Mouse (Mus musculus): ENCODE measurements around the gene Clpx. TPM values are rescaled to one million over a fixed set of nuclear protein-coding genes. Genes with fewer than 3 reads are reported as not detected.

Clpx gene
- polyA plus RNA-seq, 1 experiment from 2014 or later = 52.9 TPM

GRCm38 (mm10) chr9:65304300-65304699, 10.2 kb downstream of the Clpx start:
- H3K4me2 ChIP-seq (ENCODE audit: low read length) = no peak overlapping the region
- no peak overlapping the region for H3K27ac ChIP-seq (replicated peaks in 1 of 2; ENCODE audit: control insufficient read depth in 1 of 2, insufficient read depth in 1 of 2, low read depth in 2 of 2, low read length in 2 of 2)
- no peak for ATAC-seq (ENCODE audit: insufficient number of reproducible peaks, insufficient read depth, low FRiP score, low read depth)
- no peaks in the 10 kb centered on the region for H3K27me3 ChIP-seq (ENCODE audit: control insufficient read depth, insufficient read depth, low read length)
- no peak overlapping the region for H3K9ac ChIP-seq (ENCODE audit: low read length)
- WGBS = 70% methylated on average over 4 of the region's 4 CpGs
- no peak overlapping the region for H3K4me3 ChIP-seq (ENCODE audit: control insufficient read depth in 1 of 2, insufficient read depth in 1 of 2, low read depth in 1 of 2, low read length in 2 of 2)
- no peaks in the 10 kb centered on the region for H3K4me1 ChIP-seq (ENCODE audit: control insufficient read depth in 2 of 2, insufficient read depth in 2 of 2, low read length in 2 of 2)
- H3K9me3 ChIP-seq (ENCODE audit: control insufficient read depth, low read length) = no peaks in the 10 kb centered on the region
- peaks cover 96% of the 10 kb centered on the region for H3K36me3 ChIP-seq (ENCODE audit: control insufficient read depth, insufficient read depth, low read length)

GRCm38 (mm10) chr9:65306672-65307071, 12.6 kb downstream of the Clpx start:
- Histone ChIP-seq H3K4me1 (ENCODE audit: control insufficient read depth in 2 of 2, insufficient read depth in 2 of 2, low read length in 2 of 2) (no peaks in the 10 kb centered on the region), H3K9me3 (ENCODE audit: control insufficient read depth, low read length) (no peaks in the 10 kb centered on the region), H3K9ac (ENCODE audit: low read length) (no peak overlapping the region), H3K27me3 (ENCODE audit: control insufficient read depth, insufficient read depth, low read length) (no peaks in the 10 kb centered on the region), H3K4me3 (ENCODE audit: control insufficient read depth in 1 of 2, insufficient read depth in 1 of 2, low read depth in 1 of 2, low read length in 2 of 2) (no peak overlapping the region), H3K27ac (replicated peaks in 1 of 2; ENCODE audit: control insufficient read depth in 1 of 2, insufficient read depth in 1 of 2, low read depth in 2 of 2, low read length in 2 of 2) (no peak overlapping the region), H3K4me2 (ENCODE audit: low read length) (no peak overlapping the region), H3K36me3 (ENCODE audit: control insufficient read depth, insufficient read depth, low read length) (peaks cover 88% of the 10 kb centered on the region)
- WGBS = 95% methylated on average over 2 of the region's 2 CpGs
- no peak for ATAC-seq (ENCODE audit: insufficient number of reproducible peaks, insufficient read depth, low FRiP score, low read depth)

DNA sequence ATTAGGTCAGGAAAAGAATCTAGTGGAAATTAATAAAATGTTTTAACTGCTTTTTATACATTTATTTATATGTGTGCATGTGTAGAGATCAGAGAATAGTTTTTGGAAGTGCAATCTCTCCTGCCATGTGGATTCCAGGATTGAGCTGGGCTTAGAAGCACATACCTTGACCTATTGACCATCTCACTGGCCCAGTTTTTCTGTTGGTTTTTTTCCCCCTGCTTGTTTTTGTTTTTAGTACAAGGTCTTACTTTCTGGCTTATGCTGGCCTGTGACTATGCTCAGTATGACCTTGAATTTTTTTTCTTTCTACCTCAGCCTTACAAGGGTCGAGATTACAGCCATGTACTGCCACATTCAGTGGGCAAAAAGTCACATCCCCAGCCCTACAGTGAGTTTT, 14.0 kb downstream of the Clpx start:
- Histone ChIP-seq H3K9me3 (ENCODE audit: control insufficient read depth, low read length) (no peaks in the 10 kb centered on the region), H3K9ac (ENCODE audit: low read length) (no peak overlapping the region), H3K27ac (replicated peaks in 1 of 2; ENCODE audit: control insufficient read depth in 1 of 2, insufficient read depth in 1 of 2, low read depth in 2 of 2, low read length in 2 of 2) (no peak overlapping the region), H3K4me3 (ENCODE audit: control insufficient read depth in 1 of 2, insufficient read depth in 1 of 2, low read depth in 1 of 2, low read length in 2 of 2) (no peak overlapping the region), H3K4me1 (ENCODE audit: control insufficient read depth in 2 of 2, insufficient read depth in 2 of 2, low read length in 2 of 2) (no peaks in the 10 kb centered on the region), H3K36me3 (ENCODE audit: control insufficient read depth, insufficient read depth, low read length) (peaks cover 86% of the 10 kb centered on the region), H3K27me3 (ENCODE audit: control insufficient read depth, insufficient read depth, low read length) (no peaks in the 10 kb centered on the region), H3K4me2 (ENCODE audit: low read length) (no peak overlapping the region)
- WGBS = 84% methylated on average over 1 of the region's 1 CpGs
- ATAC-seq (ENCODE audit: insufficient number of reproducible peaks, insufficient read depth, low FRiP score, low read depth) = no peak

GRCm38 (mm10) chr9:65312669-65313357, 18.8 kb downstream of the Clpx start:
- Histone ChIP-seq H3K27ac (replicated peaks in 1 of 2; ENCODE audit: control insufficient read depth in 1 of 2, insufficient read depth in 1 of 2, low read depth in 2 of 2, low read length in 2 of 2) (no peak overlapping the region), H3K27me3 (ENCODE audit: control insufficient read depth, insufficient read depth, low read length) (no peaks in the 10 kb centered on the region), H3K4me2 (ENCODE audit: low read length) (no peak overlapping the region), H3K9ac (ENCODE audit: low read length) (no peak overlapping the region), H3K9me3 (ENCODE audit: control insufficient read depth, low read length) (no peaks in the 10 kb centered on the region), H3K4me1 (ENCODE audit: control insufficient read depth in 2 of 2, insufficient read depth in 2 of 2, low read length in 2 of 2) (no peaks in the 10 kb centered on the region), H3K4me3 (ENCODE audit: control insufficient read depth in 1 of 2, insufficient read depth in 1 of 2, low read depth in 1 of 2, low read length in 2 of 2) (no peak overlapping the region), H3K36me3 (ENCODE audit: control insufficient read depth, insufficient read depth, low read length) (peaks cover 72% of the 10 kb centered on the region)
- ATAC-seq (ENCODE audit: insufficient number of reproducible peaks, insufficient read depth, low FRiP score, low read depth) = 0 out of 2 replicates have a peak, but pooled peaks have one; percentile 35
- WGBS = 92% methylated on average over 4 of the region's 4 CpGs

DNA sequence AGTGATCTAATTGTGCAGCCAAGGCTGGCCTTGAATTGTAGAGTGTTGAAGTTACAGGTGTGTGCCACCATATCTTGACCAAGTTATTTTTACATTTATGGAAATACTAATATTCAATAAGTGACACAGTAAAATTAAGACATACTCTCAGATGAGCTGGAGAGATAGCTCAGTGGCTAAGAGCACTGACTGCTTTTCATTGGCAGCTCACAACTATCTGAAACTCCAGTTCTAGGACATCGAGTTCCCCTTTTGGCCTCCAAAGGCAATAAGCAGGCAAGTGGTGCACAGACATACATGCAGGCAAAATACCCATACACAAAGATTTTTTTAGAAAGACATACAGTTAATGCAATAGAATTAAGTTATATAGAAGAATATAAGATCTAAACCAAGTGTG, 19.8 kb downstream of the Clpx start:
- Histone ChIP-seq H3K4me1 (ENCODE audit: control insufficient read depth in 2 of 2, insufficient read depth in 2 of 2, low read length in 2 of 2) (no peaks in the 10 kb centered on the region), H3K4me2 (ENCODE audit: low read length) (no peak overlapping the region), H3K27me3 (ENCODE audit: control insufficient read depth, insufficient read depth, low read length) (no peaks in the 10 kb centered on the region), H3K36me3 (ENCODE audit: control insufficient read depth, insufficient read depth, low read length) (peaks cover 70% of the 10 kb centered on the region), H3K4me3 (ENCODE audit: control insufficient read depth in 1 of 2, insufficient read depth in 1 of 2, low read depth in 1 of 2, low read length in 2 of 2) (no peak overlapping the region), H3K9me3 (ENCODE audit: control insufficient read depth, low read length) (no peaks in the 10 kb centered on the region), H3K9ac (ENCODE audit: low read length) (no peak overlapping the region), H3K27ac (replicated peaks in 1 of 2; ENCODE audit: control insufficient read depth in 1 of 2, insufficient read depth in 1 of 2, low read depth in 2 of 2, low read length in 2 of 2) (no peak overlapping the region)
- no peak for ATAC-seq (ENCODE audit: insufficient number of reproducible peaks, insufficient read depth, low FRiP score, low read depth)
- WGBS = 91% methylated on average over 1 of the region's 1 CpGs

GRCm38 (mm10) chr9:65322255-65322900, 28.3 kb downstream of the Clpx start:
- WGBS = 84% methylated on average over 11 of the region's 11 CpGs

GRCm38 (mm10) chr9:65325971-65326370, 31.9 kb downstream of the Clpx start:
- Histone ChIP-seq H3K36me3 (ENCODE audit: control insufficient read depth, insufficient read depth, low read length) (peaks cover 93% of the 10 kb centered on the region), H3K27me3 (ENCODE audit: control insufficient read depth, insufficient read depth, low read length) (no peaks in the 10 kb centered on the region)
- no peak for ATAC-seq (ENCODE audit: insufficient number of reproducible peaks, insufficient read depth, low FRiP score, low read depth)

More at GRCm38 (mm10) chr9:65322255-65322900, 28.3 kb downstream of the Clpx start:
- Histone ChIP-seq H3K9ac (ENCODE audit: low read length) (no peak overlapping the region), H3K36me3 (ENCODE audit: control insufficient read depth, insufficient read depth, low read length) (peaks cover 90% of the 10 kb centered on the region), H3K27me3 (ENCODE audit: control insufficient read depth, insufficient read depth, low read length) (no peaks in the 10 kb centered on the region), H3K4me3 (ENCODE audit: control insufficient read depth in 1 of 2, insufficient read depth in 1 of 2, low read depth in 1 of 2, low read length in 2 of 2) (no peak overlapping the region), H3K27ac (replicated peaks in 1 of 2; ENCODE audit: control insufficient read depth in 1 of 2, insufficient read depth in 1 of 2, low read depth in 2 of 2, low read length in 2 of 2) (no peak overlapping the region), H3K9me3 (ENCODE audit: control insufficient read depth, low read length) (no peaks in the 10 kb centered on the region), H3K4me2 (ENCODE audit: low read length) (no peak overlapping the region), H3K4me1 (ENCODE audit: control insufficient read depth in 2 of 2, insufficient read depth in 2 of 2, low read length in 2 of 2) (no peaks in the 10 kb centered on the region)
- ATAC-seq (ENCODE audit: insufficient number of reproducible peaks, insufficient read depth, low FRiP score, low read depth) = no peak

More at GRCm38 (mm10) chr9:65325971-65326370, 31.9 kb downstream of the Clpx start:
- Histone ChIP-seq H3K4me1 (ENCODE audit: control insufficient read depth in 2 of 2, insufficient read depth in 2 of 2, low read length in 2 of 2) (no peaks in the 10 kb centered on the region), H3K27ac (replicated peaks in 1 of 2; ENCODE audit: control insufficient read depth in 1 of 2, insufficient read depth in 1 of 2, low read depth in 2 of 2, low read length in 2 of 2) (no peak overlapping the region), H3K4me3 (ENCODE audit: control insufficient read depth in 1 of 2, insufficient read depth in 1 of 2, low read depth in 1 of 2, low read length in 2 of 2) (no peak overlapping the region), H3K4me2 (ENCODE audit: low read length) (no peak overlapping the region), H3K9ac (ENCODE audit: low read length) (no peak overlapping the region), H3K9me3 (ENCODE audit: control insufficient read depth, low read length) (no peaks in the 10 kb centered on the region)
